Mouse (Mus musculus) heart, postnatal 25 days (tissue): ENCODE data around the gene Dexi. TPM values are rescaled to one million over a fixed set of nuclear protein-coding genes. Genes with fewer than 3 reads are reported as not detected.

Experiments used
- DNase-seq: peaks from one replicate; pipeline ENCODE4 v3.0.0; 2022; ENCODE audit warnings: low spot score
- intact Hi-C: fragments of 180-260 bp; cut with DNase I; formaldehyde crosslinking; loops from one replicate; pipeline ENCODE4 v1.15.1; 2025
- total RNA-seq, 2 experiments: library from RNA; stranded (reverse); gene quantifications; 2 replicates each; pipeline ENCODE4 v1.2.3; 2021

Dexi gene
- total RNA-seq, 2 experiments from 2014 or later, result 34.6 to 37.4 TPM

GRCm38 (mm10) chr16:10510477-10511133, 32.2 kb downstream of the Dexi start:
- no peak for DNase-seq
- intact Hi-C loops, result no loop called here

- DNase-seq, result no peak
- intact Hi-C loops, result no loop called here
These were observed 34.2 kb downstream of the Dexi start for GRCm38 (mm10) chr16:10508691-10509090.

GRCm38 (mm10) chr16:10507445-10507844, 35.4 kb downstream of the Dexi start:
- DNase-seq, result no peak
- intact Hi-C loops, result no loop called here

- DNase-seq, result no peak
- intact Hi-C loops, result no loop called here
These were observed 39.8 kb downstream of the Dexi start for GRCm38 (mm10) chr16:10503058-10503457.

GRCm38 (mm10) chr16:10501865-10502264, 41.0 kb downstream of the Dexi start:
- intact Hi-C loops, result no loop called here
- no peak for DNase-seq

- intact Hi-C loops, result no loop called here
- no peak for DNase-seq
These were observed 43.7 kb downstream of the Dexi start for GRCm38 (mm10) chr16:10499122-10499521.

GRCm38 (mm10) chr16:10498096-10498602, 44.7 kb downstream of the Dexi start:
- no peak for DNase-seq
- intact Hi-C loops, result no loop called here

GRCm38 (mm10) chr16:10495824-10496298, 47.0 kb downstream of the Dexi start:
- intact Hi-C loops, result no loop called here
- no peak for DNase-seq

- DNase-seq, result no peak
- intact Hi-C loops, result no loop called here
These were observed 50.3 kb downstream of the Dexi start for GRCm38 (mm10) chr16:10492587-10492986.

GRCm38 (mm10) chr16:10491716-10492115, 51.1 kb downstream of the Dexi start:
- DNase-seq, result no peak
- intact Hi-C loops, result no loop called here

- intact Hi-C loops, result no loop called here
- no peak for DNase-seq
These were observed 52.2 kb downstream of the Dexi start for GRCm38 (mm10) chr16:10490503-10491150.

GRCm38 (mm10) chr16:10489904-10490457, 52.9 kb downstream of the Dexi start:
- intact Hi-C loops, result no loop called here
- DNase-seq, result no peak

GRCm38 (mm10) chr16:10489483-10489882, 53.4 kb downstream of the Dexi start:
- DNase-seq, result no peak
- intact Hi-C loops, result no loop called here

- no peak for DNase-seq
- intact Hi-C loops, result no loop called here
These were observed 53.9 kb downstream of the Dexi start for GRCm38 (mm10) chr16:10488769-10489481.

GRCm38 (mm10) chr16:10487895-10488493, 54.9 kb downstream of the Dexi start:
- intact Hi-C loops, result no loop called here
- no peak for DNase-seq

GRCm38 (mm10) chr16:10486993-10487392, 55.9 kb downstream of the Dexi start:
- no peak for DNase-seq
- intact Hi-C loops, result no loop called here

- DNase-seq, result no peak
These were observed 60.5 kb downstream of the Dexi start for GRCm38 (mm10) chr16:10482343-10482742.

GRCm38 (mm10) chr16:10479857-10480256, 63.0 kb downstream of the Dexi start, which contains the start of gene Ciita:
Gene Ciita (plus strand): TSS chr16:10480059.
- intact Hi-C loops, result no loop called here
- DNase-seq, result no peak

More at GRCm38 (mm10) chr16:10482343-10482742, 60.5 kb downstream of the Dexi start:
- intact Hi-C loops, result no loop called here

GRCm38 (mm10) chr16:10475919-10476318, 66.9 kb downstream of the Dexi start:
- DNase-seq, result no peak
- intact Hi-C loops, result no loop called here

GRCm38 (mm10) chr16:10474956-10475355, 67.9 kb downstream of the Dexi start:
- no peak for DNase-seq
- intact Hi-C loops, result no loop called here
